Mouse (Mus musculus): Measurements from ENCODE around the gene Ssh3. TPM values are rescaled to one million over a fixed set of nuclear protein-coding genes. Genes with fewer than 3 reads are reported as not detected.
"Not testable (repeated sequence)": the region's sequence is repeated elsewhere in the genome, so short reads cannot be mapped to it uniquely, and the experiment has no call there.

Gene Ssh3
- total RNA-seq, 2 experiments from 2014 or later, result 7.2 to 9.9 TPM

- intact Hi-C loops (cut with DNase I), result loop anchor here (2.0 kb wide), 1 partner anchor 161 kb away; no protein-coding TSS in a partner anchor
- no peak for DNase-seq
Measured at GRCm38 (mm10) chr19:4255583-4256162, 13.3 kb downstream of the Ssh3 start.

DNA sequence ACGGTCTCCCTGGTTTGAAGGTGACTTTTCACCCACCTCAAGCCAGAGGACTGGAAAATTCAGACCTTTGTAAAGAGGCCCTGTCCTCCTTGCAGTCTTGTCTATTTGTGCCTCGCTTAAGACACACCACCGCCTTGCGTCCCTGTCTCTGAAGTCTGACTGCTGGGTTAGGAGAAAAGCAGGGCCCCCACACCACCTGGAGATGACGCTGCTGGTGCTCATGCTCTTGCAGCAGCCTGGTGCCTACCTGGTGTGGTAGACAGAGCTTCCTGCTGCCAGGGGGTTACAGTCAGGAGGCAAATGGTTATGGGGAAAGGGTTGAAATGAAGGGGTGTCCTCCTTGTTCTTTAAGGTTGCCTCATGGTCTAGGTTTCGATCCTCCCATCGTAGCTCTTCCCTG, 14.8 kb downstream of the Ssh3 start:
- no peak for DNase-seq
- intact Hi-C loops (cut with DNase I), result no loop called here

DNA sequence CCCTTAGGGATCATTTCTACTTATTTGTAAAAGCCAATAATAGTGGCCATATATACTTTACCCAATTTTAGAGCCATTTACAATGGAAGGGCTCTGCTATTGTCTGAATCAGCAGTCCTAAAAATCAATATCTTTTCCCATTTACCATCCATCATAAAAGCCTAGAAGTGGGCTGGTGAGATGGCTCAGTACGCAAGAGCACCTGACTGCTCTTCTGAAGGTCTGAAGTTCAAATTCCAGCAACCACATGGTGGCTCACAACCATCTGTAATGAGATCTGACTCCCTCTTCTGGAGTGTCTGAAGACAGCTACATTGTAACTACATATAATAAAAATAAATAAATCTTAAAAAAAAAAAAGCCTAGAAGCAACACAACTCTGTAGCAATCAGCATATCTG, 20.3 kb downstream of the Ssh3 start:
- DNase-seq; intact Hi-C loops (cut with DNase I): not testable (repeated sequence)

DNA sequence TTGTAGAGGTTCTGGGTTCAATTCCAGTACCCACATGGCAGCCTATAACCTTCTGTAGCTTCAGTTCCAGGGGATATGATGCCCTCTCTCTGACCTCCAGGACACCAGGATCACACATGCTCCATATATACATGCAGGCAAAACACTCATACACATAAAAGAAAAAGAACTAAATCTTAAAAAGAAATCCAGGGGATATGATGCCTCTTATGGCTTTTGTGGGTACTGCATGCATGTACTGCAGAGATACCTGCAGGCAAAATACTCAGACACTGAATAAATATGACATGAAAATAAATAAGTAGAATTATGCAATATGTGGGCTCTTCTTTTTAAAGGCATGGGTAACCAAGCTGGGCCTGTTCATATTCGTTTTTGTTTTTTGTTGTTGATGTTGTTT, 22.0 kb downstream of the Ssh3 start:
- intact Hi-C loops (cut with DNase I), result no loop called here
- no peak for DNase-seq

- intact Hi-C loops (cut with DNase I), result no loop called here
- no peak for DNase-seq
Measured at GRCm38 (mm10) chr19:4244775-4245174, 24.2 kb downstream of the Ssh3 start.

- intact Hi-C loops (cut with DNase I), result no loop called here
- DNase-seq, result no peak
Measured at GRCm38 (mm10) chr19:4242416-4242815, 26.6 kb downstream of the Ssh3 start.

- intact Hi-C loops (cut with DNase I), result no loop called here
- DNase-seq, result no peak
Measured at GRCm38 (mm10) chr19:4240247-4240668, 28.7 kb downstream of the Ssh3 start.

DNA sequence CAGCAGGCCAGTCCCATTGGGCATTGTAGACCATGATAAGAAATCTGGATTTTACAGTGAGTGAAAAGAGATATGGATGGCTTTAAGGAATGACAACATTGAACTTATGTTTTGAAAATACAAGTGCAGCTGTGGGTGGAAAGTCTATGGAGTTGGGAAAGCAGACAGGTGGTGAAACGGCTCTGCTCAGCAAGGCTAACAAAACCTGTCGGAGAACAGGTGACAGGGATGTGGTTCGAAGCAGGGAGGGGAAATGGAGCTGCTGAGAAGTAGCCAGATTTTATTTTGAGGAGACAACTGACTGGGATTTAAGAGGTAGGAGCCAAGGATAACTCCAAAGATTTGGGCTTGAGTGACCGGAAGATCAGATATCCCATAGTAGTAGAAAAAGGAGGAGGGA, 34.4 kb downstream of the Ssh3 start:
- intact Hi-C loops (cut with DNase I), result no loop called here
- DNase-seq, result no peak

DNA sequence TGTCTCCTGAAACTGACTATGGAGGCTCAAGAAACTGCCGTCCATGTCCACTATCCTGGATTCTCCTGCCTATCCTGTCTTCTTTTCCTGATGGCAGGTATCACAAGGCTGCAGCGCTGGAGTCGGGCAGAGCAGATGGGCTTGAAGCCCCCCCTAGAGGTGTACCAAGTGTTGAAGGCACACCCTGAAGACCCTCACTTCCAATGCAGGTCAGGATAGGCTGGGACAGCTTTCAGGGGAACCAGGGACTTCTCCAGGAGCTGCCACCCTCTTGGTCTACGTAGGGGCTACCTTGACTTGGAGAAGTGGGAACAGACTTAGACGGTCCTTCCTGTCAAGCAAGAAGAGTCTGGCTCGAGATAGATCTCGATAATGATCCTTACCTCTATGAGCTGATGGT, 36.3 kb downstream of the Ssh3 start:
- intact Hi-C loops (cut with DNase I), result no loop called here
- DNase-seq, result no peak

DNA sequence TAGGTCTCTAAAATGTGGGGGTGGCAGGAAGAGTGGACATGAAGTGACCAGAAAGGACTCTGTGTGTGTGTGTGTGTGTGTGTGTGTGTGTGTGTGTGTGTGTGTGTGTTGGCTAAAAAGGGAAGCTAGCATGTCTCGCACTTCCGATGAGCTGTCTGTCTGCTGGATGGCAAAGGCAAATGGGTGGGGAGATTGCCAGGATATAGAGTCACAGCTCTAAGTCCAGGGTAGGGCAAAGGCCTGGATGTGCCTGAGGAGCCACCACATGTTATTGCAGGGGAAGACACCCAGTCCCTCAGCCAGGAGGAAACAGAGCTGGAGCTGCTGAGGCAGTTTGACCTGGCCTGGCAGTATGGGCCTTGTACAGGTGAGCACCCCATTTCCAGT, 36.8 kb downstream of the Ssh3 start:
- intact Hi-C loops (cut with DNase I), result no loop called here
- DNase-seq, result no peak

GRCm38 (mm10) chr19:4231253-4232185, 37.5 kb downstream of the Ssh3 start, which contains the start of gene Pold4:
Gene Pold4, plus strand, starts transcription at chr19:4231899.
- peak; percentile 95 to 98 for DNase-seq
- intact Hi-C loops (cut with DNase I), result no loop called here

DNA sequence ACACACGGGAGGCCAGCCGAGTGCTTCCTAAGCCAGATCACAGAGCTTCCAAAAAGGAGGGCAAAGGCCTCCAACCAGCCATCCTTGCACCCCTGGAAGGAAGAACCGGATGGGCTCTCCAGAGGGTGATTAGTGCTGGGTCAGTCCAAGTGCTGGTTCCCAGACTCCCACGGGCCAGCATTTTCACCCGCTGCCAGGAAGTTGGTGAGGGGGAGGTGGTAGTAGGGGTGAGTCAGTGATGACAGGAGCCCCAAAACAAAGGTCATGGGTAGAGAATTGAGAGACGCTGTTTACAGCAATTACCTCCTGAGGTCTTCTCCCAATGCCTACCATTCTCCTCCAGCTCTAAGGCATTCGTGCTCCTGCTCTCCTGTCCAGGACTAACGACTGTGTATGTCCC, 38.6 kb downstream of the Ssh3 start:
- intact Hi-C loops (cut with DNase I), result no loop called here
- no peak for DNase-seq

GRCm38 (mm10) chr19:4229451-4230076, 39.4 kb downstream of the Ssh3 start:
- peak in 1 of 2 experiments; percentile 22 for DNase-seq
- intact Hi-C loops (cut with DNase I), result loop anchor here (2.0 to 5.0 kb wide), 4 partner anchors 57 to 177 kb away; partner anchors contain the start of gene Pitpnm1

- DNase-seq, result no peak
- intact Hi-C loops (cut with DNase I), result loop anchor here (1.0 to 5.0 kb wide), 6 partner anchors 22 to 210 kb away; partner anchors contain the start of gene Pitpnm1
Measured at GRCm38 (mm10) chr19:4228891-4229290, 40.1 kb downstream of the Ssh3 start.

- intact Hi-C loops (cut with DNase I), result loop anchor here (1.0 to 5.0 kb wide), 6 partner anchors 21 to 209 kb away; partner anchors contain the start of gene Pitpnm1
- DNase-seq, result peak; percentile 71 to 87
Measured at GRCm38 (mm10) chr19:4227894-4228678, 40.9 kb downstream of the Ssh3 start.

GRCm38 (mm10) chr19:4227446-4227845, 41.5 kb downstream of the Ssh3 start:
- intact Hi-C loops (cut with DNase I), result loop anchor here (5.0 kb wide), 2 partner anchors 55 to 175 kb away; no protein-coding TSS in a partner anchor
- no peak for DNase-seq

- intact Hi-C loops (cut with DNase I), result loop anchor here (5.0 kb wide), 2 partner anchors 54 to 174 kb away; no protein-coding TSS in a partner anchor
- DNase-seq, result no peak
Measured at GRCm38 (mm10) chr19:4226779-4227178, 42.2 kb downstream of the Ssh3 start.

DNA sequence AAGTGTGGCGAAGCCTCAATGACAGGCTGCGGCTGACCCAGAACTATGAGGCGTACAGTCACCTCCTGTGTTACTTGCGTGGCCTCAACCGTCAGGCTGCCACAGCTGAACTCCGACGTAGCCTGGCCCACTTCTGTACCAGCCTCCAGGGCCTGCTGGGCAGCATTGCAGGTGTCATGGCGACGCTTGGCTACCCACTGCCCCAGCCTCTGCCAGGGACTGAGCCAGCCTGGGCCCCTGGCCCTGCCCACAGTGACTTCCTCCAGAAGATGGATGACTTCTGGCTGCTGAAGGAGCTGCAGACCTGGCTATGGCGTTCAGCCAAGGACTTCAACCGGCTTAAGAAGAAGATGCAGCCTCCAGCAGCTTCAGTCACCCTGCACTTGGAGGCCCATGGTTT, 46.8 kb downstream of the Ssh3 start:
- intact Hi-C loops (cut with DNase I), result no loop called here
- no peak for DNase-seq

DNA sequence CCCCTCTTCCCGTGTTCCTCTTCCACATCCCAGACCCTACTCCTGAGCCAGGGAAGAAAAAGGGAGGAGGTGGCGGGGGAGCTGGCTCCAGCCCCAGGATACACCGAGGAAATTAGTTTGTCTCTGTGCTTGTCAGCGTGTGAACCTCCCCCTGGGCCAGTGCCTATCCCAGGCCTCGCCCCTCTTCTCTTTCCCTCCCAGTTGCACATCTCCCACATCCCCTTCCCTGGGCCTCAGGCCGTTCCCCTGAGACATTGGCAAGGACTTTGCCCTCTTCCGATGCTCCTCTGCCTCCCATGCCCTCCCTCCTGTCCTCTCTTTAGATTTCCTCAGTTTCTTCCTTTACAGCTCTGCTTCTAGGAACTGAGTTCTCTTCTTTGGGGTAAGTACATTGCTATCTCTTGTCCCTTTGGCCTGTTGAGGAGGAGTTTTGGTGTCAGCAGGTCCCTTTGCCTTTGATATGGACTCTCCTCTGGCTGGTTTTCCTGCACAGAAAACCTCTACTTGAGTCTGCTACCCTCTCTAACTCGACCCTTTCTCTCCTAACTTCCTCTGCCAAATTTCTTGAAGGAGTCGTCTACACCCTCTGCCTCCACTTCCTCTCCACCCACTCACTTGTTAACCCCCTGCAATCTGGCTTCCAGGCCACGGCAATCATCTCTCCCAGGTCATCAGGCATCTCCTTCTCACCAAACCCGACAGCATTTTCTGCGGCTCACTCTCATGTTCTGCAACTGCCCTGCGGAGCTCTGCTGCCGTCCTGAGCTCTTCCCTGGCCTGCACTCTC, 47.8 kb downstream of the Ssh3 start:
- peak in 1 of 2 experiments; percentile 43 for DNase-seq
- intact Hi-C loops (cut with DNase I), result no loop called here

Data from heart, postnatal 14 days (tissue).